Mouse (Mus musculus) megakaryocyte, embryonic 14.5 days (primary cell): ENCODE data around the gene Clcn1. TPM values are rescaled to one million over a fixed set of nuclear protein-coding genes. Genes with fewer than 3 reads are reported as not detected.

Experiments used
- H3K27me3 ChIP-seq: replicated peaks from 2 replicates; pipeline ENCODE3; 2012; ENCODE audit warnings: inconsistent platforms
- H3K36me3 ChIP-seq: replicated peaks from 2 replicates; pipeline ENCODE3; 2012; ENCODE audit warnings: low read length, inconsistent platforms, mixed read lengths
- H3K4me1 ChIP-seq: 2 replicates; pipeline ENCODE4 v1.6.1; 2012; ENCODE audit warnings: inconsistent platforms
- H3K4me3 ChIP-seq: replicated peaks from 2 replicates; pipeline ENCODE3; 2012; ENCODE audit warnings: moderate library complexity, mild to moderate bottlenecking, inconsistent platforms
- H3K9me3 ChIP-seq: 2 replicates; pipeline ENCODE4 v1.6.1; 2012; ENCODE audit warnings: inconsistent platforms
- FLI1 ChIP-seq: IDR thresholded peaks from 2 replicates; pipeline ENCODE4 v1.6.1; 2012; ENCODE audit warnings: low read length, inconsistent platforms, mixed read lengths
- GATA1 ChIP-seq: IDR thresholded peaks from 3 replicates; pipeline ENCODE4 v1.6.1; 2012; ENCODE audit warnings: mixed read lengths, low read length, inconsistent platforms, borderline replicate concordance
- polyA plus RNA-seq: library from polyadenylated mRNA; stranded (reverse); fragments of >175 nt; gene quantifications from 2 replicates; pipeline ENCODE4 v1.2.3, GENCODE M21; 2012; ENCODE audit warnings: low replicate concordance; ENCODE audit not compliant: insufficient read depth

The Clcn1 gene
- not detected in 2 replicates for polyA plus RNA-seq

GRCm38 (mm10) chr6:42286448-42286847 is at the start of gene Clcn1:
TSS of gene Clcn1 (plus strand) at chr6:42286685.
- Histone ChIP-seq H3K36me3 (peaks cover 35% of the 10 kb centered on the region), H3K4me1 (0 out of 2 replicates have a peak, but pooled peaks cover 6% of the 10 kb centered on the region), H3K27me3 (peaks cover 14% of the 10 kb centered on the region), H3K4me3 (no peak within 1 kb of the TSS), H3K9me3 (no peaks in the 10 kb centered on the region)
- TF ChIP-seq GATA1 (no peak), FLI1 (no peak)

GRCm38 (mm10) chr6:42237276-42237805 is 49.1 kb upstream of the Clcn1 start:
- no peaks in the 10 kb centered on the region for H3K9me3 ChIP-seq
- no peaks in the 10 kb centered on the region for H3K36me3 ChIP-seq
- peaks cover 3% of the 10 kb centered on the region for H3K27me3 ChIP-seq
- no peaks in the 10 kb centered on the region for H3K4me1 ChIP-seq
- no peak overlapping the region for H3K4me3 ChIP-seq
- no peak for TF ChIP-seq GATA1
- no peak for TF ChIP-seq FLI1

GRCm38 (mm10) chr6:42241311-42242045 is 45.0 kb upstream of the Clcn1 start:
- Histone ChIP-seq H3K9me3 (no peaks in the 10 kb centered on the region), H3K27me3 (no peaks in the 10 kb centered on the region), H3K4me3 (no peak overlapping the region), H3K36me3 (no peaks in the 10 kb centered on the region), H3K4me1 (peaks cover 10% of the 10 kb centered on the region)
- TF ChIP-seq FLI1 (no peak), GATA1 (no peak)

GRCm38 (mm10) chr6:42245711-42246353 is 40.7 kb upstream of the Clcn1 start, which contains the start of gene Gstk1:
TSS of gene Gstk1 (plus strand) at chr6:42245935.
- Histone ChIP-seq H3K9me3 (no peaks in the 10 kb centered on the region), H3K27me3 (peaks cover 6% of the 10 kb centered on the region), H3K4me1 (peaks cover 31% of the 10 kb centered on the region), H3K4me3 (peak within 1 kb of the TSS; percentile 92), H3K36me3 (no peaks in the 10 kb centered on the region)
- no peak for TF ChIP-seq GATA1
- TF ChIP-seq FLI1 = no peak

GRCm38 (mm10) chr6:42247173-42247572 is 39.3 kb upstream of the Clcn1 start:
- no peaks in the 10 kb centered on the region for H3K9me3 ChIP-seq
- peaks cover 6% of the 10 kb centered on the region for H3K27me3 ChIP-seq
- no peaks in the 10 kb centered on the region for H3K36me3 ChIP-seq
- H3K4me1 ChIP-seq = peaks cover 31% of the 10 kb centered on the region
- H3K4me3 ChIP-seq = peak overlapping the region; percentile 59
- TF ChIP-seq FLI1 (no peak), GATA1 (no peak)

- Histone ChIP-seq H3K27me3 (peaks cover 7% of the 10 kb centered on the region), H3K4me1 (peaks cover 31% of the 10 kb centered on the region), H3K4me3 (no peak overlapping the region), H3K36me3 (no peaks in the 10 kb centered on the region), H3K9me3 (no peaks in the 10 kb centered on the region)
- TF ChIP-seq GATA1 = no peak
- no peak for TF ChIP-seq FLI1
These were observed 38.5 kb upstream of the Clcn1 start for GRCm38 (mm10) chr6:42247981-42248380.

- H3K27me3 ChIP-seq = peaks cover 7% of the 10 kb centered on the region
- no peak for TF ChIP-seq FLI1
- H3K36me3 ChIP-seq = no peaks in the 10 kb centered on the region
- H3K4me1 ChIP-seq = peaks cover 17% of the 10 kb centered on the region
- H3K9me3 ChIP-seq = no peaks in the 10 kb centered on the region
- no peak overlapping the region for H3K4me3 ChIP-seq
These were observed 34.7 kb upstream of the Clcn1 start for GRCm38 (mm10) chr6:42251791-42252190.

GRCm38 (mm10) chr6:42253103-42253502 is 33.4 kb upstream of the Clcn1 start:
- H3K9me3 ChIP-seq = no peaks in the 10 kb centered on the region
- peaks cover 7% of the 10 kb centered on the region for H3K27me3 ChIP-seq
- H3K4me3 ChIP-seq = no peak overlapping the region
- H3K4me1 ChIP-seq = peaks cover 12% of the 10 kb centered on the region
- TF ChIP-seq GATA1 (no peak), FLI1 (no peak)
- H3K36me3 ChIP-seq = no peaks in the 10 kb centered on the region

- Histone ChIP-seq H3K9me3 (no peaks in the 10 kb centered on the region), H3K4me1 (peaks cover 12% of the 10 kb centered on the region), H3K27me3 (peaks cover 2% of the 10 kb centered on the region), H3K4me3 (peak overlapping the region; percentile 62), H3K36me3 (no peaks in the 10 kb centered on the region)
- TF ChIP-seq GATA1 (no peak), FLI1 (no peak)
These were observed 29.1 kb upstream of the Clcn1 start for GRCm38 (mm10) chr6:42257303-42257863.

- TF ChIP-seq FLI1 (no peak), GATA1 (no peak)
- Histone ChIP-seq H3K4me1 (peaks cover 25% of the 10 kb centered on the region), H3K27me3 (peaks cover 2% of the 10 kb centered on the region), H3K36me3 (no peaks in the 10 kb centered on the region), H3K9me3 (no peaks in the 10 kb centered on the region), H3K4me3 (no peak overlapping the region)
These were observed 26.1 kb upstream of the Clcn1 start for GRCm38 (mm10) chr6:42260430-42260829.
